Mouse (Mus musculus) C2C12 (cell line): ENCODE data around the gene Gm14322. TPM values are rescaled to one million over a fixed set of nuclear protein-coding genes. Genes with fewer than 3 reads are reported as not detected.
A peak's percentile ranks its signal among the peaks of the same experiment; 100 is the strongest.
"Not testable (repeated sequence)": the region's sequence is repeated elsewhere in the genome, so short reads cannot be mapped to it uniquely, and the experiment has no call there.

Experiments used
- H3K27me3 ChIP-seq: one replicate; pipeline ENCODE4 v1.6.1; 2011; ENCODE audit not compliant: control insufficient read depth, insufficient read depth, insufficient read length
- H3K36me3 ChIP-seq: one replicate; pipeline ENCODE4 v1.6.1; 2011; ENCODE audit not compliant: control insufficient read depth, insufficient read depth
- H3K4me3 ChIP-seq: one replicate; pipeline ENCODE4 v1.5.1; 2011; ENCODE audit warnings: mild to moderate bottlenecking, control low read depth; ENCODE audit not compliant: poor library complexity, insufficient read depth, severe bottlenecking
- H3K79me2 ChIP-seq: one replicate; pipeline ENCODE4 v1.6.1; 2011; ENCODE audit not compliant: control insufficient read depth, insufficient read depth
- H3K79me3 ChIP-seq: one replicate; pipeline ENCODE4 v1.6.1; 2011; ENCODE audit warnings: low read depth, control low read depth
- H3ac ChIP-seq: one replicate; pipeline ENCODE3; 2011; ENCODE audit warnings: low read depth; ENCODE audit not compliant: control insufficient read depth, insufficient read length
- long read RNA-seq, 2 experiments: library from polyadenylated mRNA; unstranded; transcript quantifications; one replicate each; pipeline ENCODE4 v2.0.0; 2019 to 2020
- polyA plus RNA-seq: library from polyadenylated mRNA; unstranded; fragments of >200 nt; fragmentation: generic; extraction: Trizol; gene quantifications from one replicate; pipeline ENCODE4 v1.2.1, GENCODE M21; 2012; ENCODE audit warnings: missing spikeins

Gene Gm14322
- 2.8 TPM for polyA plus RNA-seq
- long read RNA-seq, experiment 1, partial matches to known transcripts: 0 of 1 reads
- long read RNA-seq, experiment 1, other reads (novel, unspliced or antisense): 0 of 1 reads
- long read RNA-seq, experiment 2, partial matches to known transcripts: 0 of 3 reads
- long read RNA-seq, experiment 2, other reads (novel, unspliced or antisense): 0 of 3 reads

- H3K79me3 ChIP-seq, H3K36me3 ChIP-seq, H3K79me2 ChIP-seq, H3K27me3 ChIP-seq, H3ac ChIP-seq: not testable (repeated sequence)
- peak within 1 kb of the TSS; percentile 23 for H3K4me3 ChIP-seq
These were observed at the start of gene Gm14322 for GRCm38 (mm10) chr2:177758941-177759558. Gm14322 (plus strand) TSS chr2:177759288.

- not testable (repeated sequence) for H3K79me2 ChIP-seq, H3ac ChIP-seq, H3K27me3 ChIP-seq, H3K36me3 ChIP-seq, H3K4me3 ChIP-seq, H3K79me3 ChIP-seq
These were observed 17.6 kb upstream of the Gm14322 start for GRCm38 (mm10) chr2:177741487-177741886.

DNA sequence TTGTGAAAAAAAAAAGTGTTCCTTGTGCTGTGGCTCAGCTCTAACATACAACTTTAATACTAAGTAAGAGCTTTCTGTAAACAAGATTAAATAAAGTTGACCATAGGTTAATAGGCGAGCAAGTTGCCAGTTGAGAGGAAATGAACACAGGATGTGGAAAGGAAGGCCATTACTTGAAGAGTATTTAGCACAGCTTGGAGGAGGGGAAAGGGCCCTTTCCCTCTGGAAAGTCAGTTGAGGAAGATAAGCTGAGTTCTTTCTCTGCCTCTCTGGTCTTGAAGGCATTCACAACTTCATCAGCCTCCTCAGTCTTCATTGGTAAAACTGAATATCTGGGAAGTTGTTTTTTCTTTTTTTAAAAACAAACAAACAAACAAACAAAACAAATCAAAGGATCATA lies 28.3 kb downstream of the Gm14322 start:
- not testable (repeated sequence) for H3K27me3 ChIP-seq, H3ac ChIP-seq, H3K36me3 ChIP-seq, H3K4me3 ChIP-seq, H3K79me2 ChIP-seq, H3K79me3 ChIP-seq

GRCm38 (mm10) chr2:177806170-177806569 lies 47.1 kb downstream of the Gm14322 start:
- H3K36me3 ChIP-seq: not testable (repeated sequence)

More at GRCm38 (mm10) chr2:177806170-177806569, 47.1 kb downstream of the Gm14322 start:
- not testable (repeated sequence) for H3K27me3 ChIP-seq, H3K79me2 ChIP-seq, H3ac ChIP-seq, H3K4me3 ChIP-seq, H3K79me3 ChIP-seq

Other genes starting within 250 kb of the Gm14322 start
- gene Gm14406, start 181.1 kb upstream of the Gm14322 start, polyA plus RNA-seq: not detected
- gene Gm14325, start 81.0 kb downstream of the Gm14322 start, polyA plus RNA-seq: 11.9 TPM
- 0.78 TPM for gene Gm14327, start 137.8 kb downstream of the Gm14322 start, polyA plus RNA-seq
- gene Zfp972, start 166.3 kb downstream of the Gm14322 start, polyA plus RNA-seq: 0.84 TPM
- gene Gm14326, start 198.0 kb downstream of the Gm14322 start, polyA plus RNA-seq: 7.8 TPM